Mouse (Mus musculus) CH12.LX (cell line): ENCODE results near the gene BC035044. TPM values are rescaled to one million over a fixed set of nuclear protein-coding genes. Genes with fewer than 3 reads are reported as not detected.
"Not testable (repeated sequence)": the region's sequence is repeated elsewhere in the genome, so short reads cannot be mapped to it uniquely, and the experiment has no call there.

Experiments used
- DNase-seq: peaks from one replicate; pipeline ENCODE4 v3.0.0-alpha.2; 2013; ENCODE audit errors: extremely low read depth
- H3K27ac ChIP-seq: 2 replicates; pipeline ENCODE4 v1.5.1; 2012; ENCODE audit warnings: low read depth, mild to moderate bottlenecking, control low read depth, moderate library complexity; ENCODE audit not compliant: insufficient read depth
- H3K27me3 ChIP-seq: replicated peaks from 2 replicates; pipeline ENCODE3; 2012; ENCODE audit warnings: inconsistent platforms
- H3K36me3 ChIP-seq, 2 experiments: replicated peaks in 1 of 2; 2 replicates each; pipeline versions ENCODE3 to v1.6.1; 2012; ENCODE audit warnings: inconsistent platforms in 1 of 2, low read length in 1 of 2, mild to moderate bottlenecking in 1 of 2, mixed read lengths in 1 of 2, moderate library complexity in 1 of 2; ENCODE audit not compliant: control insufficient read depth in 1 of 2, insufficient read depth in 1 of 2
- H3K4me1 ChIP-seq, 2 experiments: 2 replicates each; pipeline ENCODE4 v1.6.1; 2012; ENCODE audit warnings: inconsistent platforms in 1 of 2, moderate library complexity in 1 of 2; ENCODE audit not compliant: insufficient read depth in 2 of 2, control insufficient read depth in 1 of 2
- H3K4me2 ChIP-seq: 2 replicates; pipeline ENCODE4 v1.6.1; 2012; ENCODE audit warnings: low read depth, mild to moderate bottlenecking, control low read depth; ENCODE audit not compliant: poor library complexity, insufficient read depth, severe bottlenecking
- H3K4me3 ChIP-seq, 3 experiments: fragments of 150-350 bp in 1 of 3; sonication (generic) in 1 of 3; replicated peaks in 1 of 3; 2 replicates each; pipeline versions ENCODE3 to v1.5.1; 2011 to 2012; ENCODE audit warnings: low read depth in 2 of 3, low read length in 2 of 3, mild to moderate bottlenecking in 2 of 3, moderate library complexity in 2 of 3, control low read depth in 1 of 3, improper control_type of control experiment in 1 of 3, inconsistent platforms in 1 of 3, mixed read lengths in 1 of 3; ENCODE audit not compliant: poor library complexity in 1 of 3
- H3K79me2 ChIP-seq: replicated peaks from 2 replicates; pipeline ENCODE4 v1.6.1; 2012; ENCODE audit warnings: mild to moderate bottlenecking, moderate library complexity; ENCODE audit not compliant: control insufficient read depth, poor library complexity, insufficient read depth, severe bottlenecking; ENCODE audit errors: extremely low read depth
- H3K9ac ChIP-seq: 2 replicates; pipeline ENCODE4 v1.6.1; 2012; ENCODE audit warnings: low read depth, mild to moderate bottlenecking, control low read depth, moderate library complexity; ENCODE audit not compliant: insufficient read depth
- H3K9me3 ChIP-seq: replicated peaks from 2 replicates; pipeline ENCODE3; 2012; ENCODE audit warnings: low read length, inconsistent platforms, mixed read lengths
- BHLHE40 ChIP-seq: IDR thresholded peaks from 2 replicates; pipeline ENCODE4 v1.6.1; 2011; ENCODE audit warnings: mild to moderate bottlenecking, low read depth, low read length, improper control_type of control experiment
- CHD1 ChIP-seq: IDR thresholded peaks from 2 replicates; pipeline ENCODE4 v1.6.1; 2012; ENCODE audit warnings: low read depth, low read length, improper control_type of control experiment, inconsistent platforms
- CHD2 ChIP-seq: IDR thresholded peaks from 2 replicates; pipeline ENCODE4 v1.6.1; 2011; ENCODE audit warnings: low read length, improper control_type of control experiment
- CTCF ChIP-seq, 2 experiments: IDR thresholded peaks in 1 of 2; conservative IDR thresholded peaks in 1 of 2; 2 replicates each; pipeline ENCODE4 v1.5.1; 2011 to 2012; ENCODE audit warnings: low read depth in 2 of 2, low read length in 2 of 2, improper control_type of control experiment in 1 of 2, inconsistent platforms in 1 of 2, mild to moderate bottlenecking in 1 of 2, moderate library complexity in 1 of 2
- ELF1 ChIP-seq: IDR thresholded peaks from 2 replicates; pipeline ENCODE4 v1.6.1; 2014; ENCODE audit warnings: low read depth, mild to moderate bottlenecking, inconsistent platforms, low read length, improper control_type of control experiment
- GABPA ChIP-seq: IDR thresholded peaks from 2 replicates; pipeline ENCODE4 v1.6.1; 2012; ENCODE audit warnings: low read depth, low read length, improper control_type of control experiment, inconsistent platforms; ENCODE audit not compliant: insufficient replicate concordance
- IRF4 ChIP-seq: IDR thresholded peaks from 2 replicates; pipeline ENCODE4 v1.6.1; 2014; ENCODE audit warnings: low read depth, mild to moderate bottlenecking, inconsistent platforms, low read length, improper control_type of control experiment
- JUND ChIP-seq: conservative IDR thresholded peaks from 2 replicates; pipeline ENCODE4 v1.6.1; 2011; ENCODE audit warnings: low read depth, low read length, improper control_type of control experiment
- MAFK ChIP-seq: IDR thresholded peaks from 2 replicates; pipeline ENCODE4 v1.6.1; 2011; ENCODE audit warnings: low read length, improper control_type of control experiment; ENCODE audit not compliant: insufficient replicate concordance
- MAX ChIP-seq: IDR thresholded peaks from 2 replicates; pipeline ENCODE4 v1.6.1; 2011; ENCODE audit warnings: low read length, improper control_type of control experiment
- MAZ ChIP-seq: IDR thresholded peaks from 2 replicates; pipeline ENCODE4 v1.6.1; 2012; ENCODE audit warnings: low read depth, mild to moderate bottlenecking, inconsistent platforms, low read length, improper control_type of control experiment, moderate library complexity
- MEF2A ChIP-seq: IDR thresholded peaks from 2 replicates; pipeline ENCODE4 v1.6.1; 2014; ENCODE audit warnings: low read depth, mild to moderate bottlenecking, inconsistent platforms, low read length, improper control_type of control experiment, borderline replicate concordance
- MYC ChIP-seq: IDR thresholded peaks from 2 replicates; pipeline ENCODE4 v1.6.1; 2011; ENCODE audit warnings: low read depth, mild to moderate bottlenecking, improper control_type of control experiment, low read length
- NELFE ChIP-seq: IDR thresholded peaks from 2 replicates; pipeline ENCODE4 v1.6.1; 2011; ENCODE audit warnings: low read depth, low read length, improper control_type of control experiment
- NRF1 ChIP-seq: IDR thresholded peaks from 2 replicates; pipeline ENCODE4 v1.6.1; 2014; ENCODE audit warnings: low read depth, mild to moderate bottlenecking, inconsistent platforms, low read length, improper control_type of control experiment, moderate library complexity
- POLR2A ChIP-seq: IDR thresholded peaks from 2 replicates; pipeline ENCODE4 v1.6.1; 2011; ENCODE audit warnings: low read depth, mild to moderate bottlenecking, improper control_type of control experiment, low read length
- RAD21 ChIP-seq: IDR thresholded peaks from 2 replicates; pipeline ENCODE4 v1.6.1; 2011; ENCODE audit warnings: low read depth, mild to moderate bottlenecking, low read length, improper control_type of control experiment, moderate library complexity
- SIN3A ChIP-seq: IDR thresholded peaks from 2 replicates; pipeline ENCODE4 v1.6.1; 2012; ENCODE audit warnings: low read length, improper control_type of control experiment, inconsistent platforms
- TBP ChIP-seq: conservative IDR thresholded peaks from 2 replicates; pipeline ENCODE4 v1.6.1; 2011; ENCODE audit warnings: low read depth, low read length, improper control_type of control experiment
- TCF12 ChIP-seq: IDR thresholded peaks from 2 replicates; pipeline ENCODE4 v1.6.1; 2014; ENCODE audit warnings: low read depth, mild to moderate bottlenecking, inconsistent platforms, low read length, improper control_type of control experiment
- UBTF ChIP-seq: IDR thresholded peaks from 2 replicates; pipeline ENCODE4 v1.6.1; 2012; ENCODE audit warnings: low read depth, mild to moderate bottlenecking, inconsistent platforms, low read length, improper control_type of control experiment, moderate library complexity
- USF1 ChIP-seq: IDR thresholded peaks from 2 replicates; pipeline ENCODE4 v1.6.1; 2014; ENCODE audit warnings: low read depth, mild to moderate bottlenecking, inconsistent platforms, low read length, improper control_type of control experiment
- ZC3H11A ChIP-seq: IDR thresholded peaks from 2 replicates; pipeline ENCODE4 v1.6.1; 2012; ENCODE audit warnings: low read depth, mild to moderate bottlenecking, inconsistent platforms, low read length, improper control_type of control experiment
- ZKSCAN1 ChIP-seq: IDR thresholded peaks from 2 replicates; pipeline ENCODE4 v1.6.1; 2012; ENCODE audit warnings: low read depth, inconsistent platforms, low read length, improper control_type of control experiment, borderline replicate concordance
- dilution Hi-C: fragments of 300-500 bp; cut with MboI; formaldehyde crosslinking; loops from 2 replicates; pipeline ENCODE4 v1.14.3; 2020; ENCODE audit warnings: low sequenced_read_pairs; ENCODE audit not compliant: extremely low pct_unique_long_range_greater_than_20kb, extremely low pct_ligation_motif_present
- in situ Hi-C: fragments of 300-500 bp; cut with MboI; formaldehyde crosslinking; loops from 3 replicates; pipeline ENCODE4 v1.14.3; 2019; ENCODE audit warnings: low sequenced_read_pairs, low pct_ligation_motif_present, low pct_unique_long_range_greater_than_20kb, mixed read lengths
- polyA plus RNA-seq: library from polyadenylated mRNA; unstranded; fragments of >175 nt; gene quantifications from 2 replicates; pipeline ENCODE4 v1.2.1, GENCODE M21; 2012; ENCODE audit warnings: low read depth; ENCODE audit not compliant: insufficient read length
- total RNA-seq, 2 experiments: library from RNA; depleted of rRNA; stranded (reverse); fragments of 300-350 nt in 1 of 2; fragments of >200 nt in 1 of 2; gene quantifications; 2 replicates each; pipeline ENCODE4 v1.2.3; 2012 to 2014

The BC035044 gene
- total and polyA plus RNA-seq, 3 experiments = 49.7 to 121 (median 51.6) TPM

DNA sequence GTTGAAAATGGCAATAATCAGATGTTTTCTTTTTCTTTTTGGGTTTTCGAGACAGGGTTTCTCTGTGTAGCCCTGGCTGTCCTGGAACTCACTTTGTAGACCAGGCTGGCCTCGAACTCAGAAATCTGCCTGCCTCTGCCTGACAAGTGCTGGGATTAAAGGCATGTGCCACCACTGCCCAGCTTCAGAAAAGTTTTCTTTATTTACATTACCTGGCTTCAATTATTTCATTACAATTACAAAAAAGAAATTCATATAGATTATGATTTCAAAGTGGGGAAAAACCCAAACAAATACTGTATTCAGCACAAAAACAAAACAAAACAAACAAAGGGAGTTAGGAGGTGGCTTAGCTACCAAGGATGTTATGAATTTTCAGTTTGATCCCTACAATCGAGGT lies 50.3 kb downstream of the BC035044 start:
- not testable (repeated sequence) for DNase-seq

GRCm38 (mm10) chr6:128839921-128840320 lies 51.0 kb downstream of the BC035044 start:
- Histone ChIP-seq H3K4me3 (peak overlapping the region; percentile 14 to 91 (median 71)), H3K4me1 (peaks cover 8 to 43% of the 10 kb centered on the region in 2 experiments), H3K27ac (no peak overlapping the region), H3K79me2 (no peaks in the 10 kb centered on the region), H3K9ac (no peak overlapping the region), H3K4me2 (peak overlapping the region; percentile 75), H3K27me3 (no peaks in the 10 kb centered on the region), H3K36me3 (no peaks in the 10 kb centered on the region), H3K9me3 (no peaks in the 10 kb centered on the region)
- peak; percentile 76 for DNase-seq
- in situ Hi-C loops = loop anchor here (5.0 to 25.0 kb wide), 4 partner anchors 33 to 522 kb away; no protein-coding TSS in a partner anchor
- peak; percentile 39; the same call in 1 of the 2 replicates for TF ChIP-seq MYC
- TF ChIP-seq POLR2A = no peak
- no peak for TF ChIP-seq GABPA
- TF ChIP-seq MAX = 0 out of 2 replicates have a peak, but pooled peaks have one; percentile 41
- TF ChIP-seq ZC3H11A = no peak
- peak; percentile 93 for TF ChIP-seq ELF1
- TF ChIP-seq MAFK = no peak
- TF ChIP-seq SIN3A = peak; percentile 15; the same call in 1 of the 2 replicates
- peak; percentile 47 for TF ChIP-seq USF1
- TF ChIP-seq JUND = no peak
- dilution Hi-C loops = no loop called here

More for the DNA sequence above, 50.3 kb downstream of the BC035044 start:
- H3K79me2 ChIP-seq, H3K4me3 ChIP-seq, H3K27me3 ChIP-seq, dilution Hi-C loops, H3K27ac ChIP-seq, H3K9me3 ChIP-seq, H3K36me3 ChIP-seq, H3K4me2 ChIP-seq, H3K9ac ChIP-seq: not testable (repeated sequence)
- H3K4me1 ChIP-seq = peaks cover 5 to 44% of the 10 kb centered on the region in 2 experiments
- in situ Hi-C loops = loop anchor here (5.0 to 25.0 kb wide), 4 partner anchors 33 to 522 kb away; no protein-coding TSS in a partner anchor
- TF ChIP-seq TBP = peak; percentile 94
- TF ChIP-seq, all 38 proteins: peak for 1; not testable (repeated sequence) for 37

GRCm38 (mm10) chr6:128839266-128839771 lies 51.6 kb downstream of the BC035044 start:
- Histone ChIP-seq H3K4me2 (peak overlapping the region; percentile 75), H3K9ac (peak overlapping the region; percentile 74), H3K27me3 (no peaks in the 10 kb centered on the region), H3K79me2 (no peaks in the 10 kb centered on the region), H3K27ac (peak overlapping the region; percentile 91), H3K36me3 (no peaks in the 10 kb centered on the region), H3K4me3 (peak overlapping the region; percentile 71 to 91 (median 76)), H3K4me1 (peaks cover 4 to 41% of the 10 kb centered on the region in 2 experiments; a peak in 3 of 4 replicates), H3K9me3 (no peaks in the 10 kb centered on the region)
- DNase-seq = peak; percentile 96
- dilution Hi-C loops = no loop called here
- in situ Hi-C loops = loop anchor here (25.0 kb wide), 1 partner anchor 523 kb away; no protein-coding TSS in a partner anchor
- TF ChIP-seq ZKSCAN1 (no peak), CHD1 (0 out of 2 replicates have a peak, but pooled peaks have one; percentile 89), CTCF (conservative IDR thresholded peaks at IDR 0.05 in 1 of 2, IDR thresholded peaks at IDR 0.05 in 1 of 2; ENCODE audit: low read depth in 2 of 2, low read length in 2 of 2) (peak; percentile 58 to 94), MAZ (peak; percentile 32; the same call in 1 of the 2 replicates), MEF2A (peak; percentile 50; the same call in 1 of the 2 replicates), UBTF (no peak), MYC (0 out of 2 replicates have a peak, but pooled peaks have one; percentile 52), IRF4 (peak; percentile 5), NRF1 (peak; percentile 28; the same call in 1 of the 2 replicates), BHLHE40 (peak; percentile 29; the same call in 1 of the 2 replicates), SIN3A (peak; percentile 88), MAFK (no peak), CHD2 (no peak), ELF1 (no peak), ZC3H11A (0 out of 2 replicates have a peak, but pooled peaks have one; percentile 3), RAD21 (peak; percentile 74), TCF12 (peak; percentile 65), POLR2A (peak; percentile 58), NELFE (peak; percentile 76)
